Mouse (Mus musculus) CD8-positive naive resting alpha-beta T cell, adult 2 months (primary cell): ENCODE measurements around the gene Fam104a.

ENCODE experiments used
- DNase-seq, 2 experiments: peaks; one replicate each; pipeline ENCODE4 v3.0.0; 2022; ENCODE audit warnings: low read depth in 2 of 2, low spot score in 2 of 2

The Fam104a gene

GRCm38 (mm10) chr11:113705966-113706652 is 22.2 kb upstream of the Fam104a start:
- no peak for DNase-seq

GRCm38 (mm10) chr11:113703758-113704157 is 19.8 kb upstream of the Fam104a start:
- peak; percentile 63 to 67 for DNase-seq

- no peak for DNase-seq
These were observed 15.7 kb upstream of the Fam104a start for GRCm38 (mm10) chr11:113699643-113700042.

DNA sequence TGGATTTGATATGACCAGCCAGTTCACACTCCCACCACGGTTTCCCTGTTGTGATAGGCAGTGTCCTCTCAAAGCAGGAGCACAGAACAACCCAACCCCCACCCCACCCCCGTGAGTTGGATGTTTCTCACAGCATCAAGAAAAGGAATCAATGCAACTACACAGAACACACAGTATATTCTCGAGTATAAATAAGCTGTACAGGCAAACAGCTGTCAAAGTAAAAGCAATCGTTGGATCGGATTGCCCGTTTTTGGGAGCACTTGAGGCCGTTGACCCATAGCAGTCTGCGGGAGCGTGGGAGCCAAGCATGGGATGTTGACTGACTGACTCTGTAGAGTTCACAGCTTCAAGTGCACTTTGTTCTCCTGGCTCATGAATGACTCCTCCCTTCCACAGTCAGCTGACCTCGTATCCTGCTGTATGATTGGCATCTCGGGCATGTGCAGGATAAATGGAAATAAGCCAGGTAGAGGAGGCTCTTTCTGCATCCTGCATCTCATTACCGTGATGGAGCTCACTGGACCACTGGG is 14.1 kb upstream of the Fam104a start:
- DNase-seq = no peak

- no peak for DNase-seq
These were observed 13.6 kb upstream of the Fam104a start for GRCm38 (mm10) chr11:113697571-113697970.

DNA sequence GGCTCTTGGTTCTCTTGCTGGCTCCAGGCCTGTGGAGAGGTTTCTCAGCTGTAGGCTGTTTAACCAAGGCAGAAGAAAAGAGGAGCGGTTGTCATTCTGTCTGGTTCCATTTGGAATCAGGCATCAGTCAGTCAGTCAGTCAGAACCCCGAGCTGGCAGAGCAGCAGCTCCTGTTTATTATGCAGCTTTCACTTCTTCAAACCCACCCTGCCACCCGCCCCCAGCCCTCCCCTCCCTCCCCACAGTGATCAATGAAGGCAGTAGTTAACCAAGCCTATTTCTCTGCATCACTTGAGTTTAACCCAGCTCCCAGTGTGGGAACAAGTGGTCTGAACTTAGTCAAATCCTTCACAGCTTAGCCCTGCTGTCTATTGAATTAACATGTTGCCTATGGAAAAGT is 7.9 kb upstream of the Fam104a start:
- DNase-seq = no peak

- no peak for DNase-seq
These were observed 7.4 kb upstream of the Fam104a start for GRCm38 (mm10) chr11:113691318-113691717.

DNA sequence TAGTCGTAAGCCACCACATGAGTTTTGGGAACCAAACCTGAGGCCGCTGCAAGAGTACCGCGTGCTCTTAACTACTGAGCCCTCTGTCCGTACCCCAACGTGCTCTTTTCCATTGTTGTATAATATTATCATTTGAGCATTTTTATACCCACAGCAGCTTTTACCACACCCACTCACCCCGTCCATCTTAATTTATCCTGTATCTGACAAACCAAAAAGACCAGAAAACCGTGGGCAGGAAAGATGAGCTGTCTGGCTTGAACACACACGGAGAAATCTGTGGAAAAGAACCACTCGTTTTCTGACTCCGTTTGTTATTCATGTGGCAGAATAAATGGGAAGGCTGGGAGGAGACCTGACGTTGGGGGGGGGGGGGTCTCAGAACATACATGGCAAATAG is 6.6 kb upstream of the Fam104a start:
- DNase-seq = no peak

GRCm38 (mm10) chr11:113687031-113687430 is 3.1 kb upstream of the Fam104a start:
- DNase-seq = no peak

DNA sequence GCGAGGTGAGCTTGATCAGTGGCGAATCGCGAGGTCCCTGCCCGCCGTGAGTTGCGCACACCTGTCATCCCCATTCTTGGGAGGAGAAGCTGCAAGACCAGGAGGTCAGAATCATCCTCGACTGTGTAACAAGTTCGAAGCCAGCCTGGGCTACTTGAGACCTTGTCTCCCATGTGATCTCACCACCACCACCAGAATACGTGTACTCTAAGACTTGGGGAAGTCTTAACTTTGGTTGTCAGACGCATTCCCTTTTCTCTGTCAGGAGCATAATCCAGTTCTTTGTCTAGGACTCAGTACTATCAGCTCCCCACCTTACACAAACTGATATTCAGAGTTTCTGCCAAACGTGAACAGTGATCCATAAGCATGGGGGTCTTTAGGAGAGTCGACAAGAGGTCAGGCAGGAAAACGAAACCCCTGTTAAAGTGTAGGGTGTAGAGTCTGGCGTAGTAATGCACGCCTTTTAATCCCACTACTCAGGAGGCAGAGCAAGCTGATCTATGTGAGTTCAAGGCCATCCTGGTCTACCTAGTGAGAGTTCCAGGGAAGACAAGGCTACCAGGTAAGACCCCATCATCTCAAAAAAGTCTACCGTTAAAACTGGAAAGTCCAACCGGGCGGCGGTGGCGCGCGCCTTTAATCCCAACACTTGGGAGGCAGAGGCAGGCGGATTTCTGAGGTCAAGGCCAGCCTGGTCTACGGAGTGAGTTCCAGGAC is 912 bp upstream of the Fam104a start:
- no peak for DNase-seq

DNA sequence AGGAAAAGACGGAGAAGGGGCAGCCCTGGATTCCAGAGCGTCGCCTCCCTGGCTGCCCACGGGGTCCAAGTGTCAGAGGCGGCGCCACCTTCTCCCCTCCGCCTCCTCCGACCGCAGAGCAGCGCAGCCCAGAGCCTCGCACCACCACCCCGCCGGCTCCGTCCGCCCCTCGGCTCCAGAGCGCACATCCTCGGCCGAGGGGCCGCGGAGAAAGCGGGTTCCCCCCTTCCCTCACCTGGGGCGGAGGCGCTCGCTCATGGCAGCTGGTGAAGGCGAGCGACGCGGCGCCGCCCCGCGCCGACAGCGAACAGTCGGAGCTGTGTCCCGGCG is 363 bp downstream of the Fam104a start:
- DNase-seq = no peak

- DNase-seq = peak; percentile 30 to 34
These were observed 893 bp downstream of the Fam104a start for GRCm38 (mm10) chr11:113682897-113683626.

DNA sequence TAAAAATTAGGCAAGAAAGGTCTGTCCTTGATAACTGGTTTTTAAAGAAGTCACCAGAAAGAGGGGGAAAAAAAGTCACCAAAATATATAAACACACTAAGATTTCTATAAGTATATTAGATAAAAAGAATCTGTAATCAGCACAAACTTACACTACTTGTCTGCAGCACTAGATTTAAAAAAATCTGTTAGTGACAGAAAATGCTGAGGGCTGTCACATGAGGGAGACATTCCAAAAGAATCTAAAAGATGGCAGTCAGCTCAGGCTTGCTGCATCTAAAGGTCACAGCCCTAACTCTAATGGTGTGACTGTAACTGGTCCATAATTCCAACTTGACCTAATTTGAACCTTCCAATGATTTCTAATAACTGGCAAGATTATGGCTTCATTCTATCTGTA is 2.0 kb downstream of the Fam104a start:
- DNase-seq = no peak

DNA sequence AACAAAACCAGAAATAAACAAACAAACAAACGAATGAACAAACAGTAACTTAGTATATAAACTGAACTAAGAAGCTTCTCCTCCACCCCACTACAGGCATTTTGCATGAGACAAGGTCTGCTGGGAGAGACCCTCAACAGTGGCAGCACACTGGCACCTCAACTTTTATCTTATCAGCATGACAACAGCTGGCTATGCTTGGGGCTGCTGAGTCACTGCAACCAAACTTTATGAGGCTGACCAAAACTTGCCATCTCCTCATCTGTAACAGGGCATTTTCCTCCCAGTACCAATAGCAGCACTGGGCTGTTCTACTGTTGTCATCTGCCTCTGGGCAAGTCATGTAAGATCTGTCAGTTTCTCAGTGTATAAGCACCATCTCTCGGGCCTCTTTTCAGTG is 3.0 kb downstream of the Fam104a start:
- no peak for DNase-seq

DNA sequence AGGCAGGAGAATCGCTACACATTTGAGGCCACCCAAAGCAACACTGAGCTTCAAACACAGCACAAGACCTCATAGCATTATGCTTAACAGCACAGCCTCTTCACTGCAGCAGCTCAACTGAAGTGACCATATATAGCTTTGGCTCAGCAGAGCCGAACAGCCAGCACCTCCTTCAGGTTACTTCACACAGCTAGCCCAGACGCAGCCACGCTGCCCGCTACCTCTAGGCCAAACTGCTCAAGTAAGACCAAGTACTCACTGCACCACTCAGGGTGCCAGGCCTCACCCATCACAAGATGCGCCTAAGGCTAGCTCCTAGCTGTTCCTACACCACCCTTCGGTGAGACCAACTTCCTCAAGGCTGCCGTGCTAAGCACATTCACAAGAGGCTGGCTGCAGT is 5.6 kb downstream of the Fam104a start:
- no peak for DNase-seq

GRCm38 (mm10) chr11:113677378-113677777 is 6.6 kb downstream of the Fam104a start:
- no peak for DNase-seq

DNA sequence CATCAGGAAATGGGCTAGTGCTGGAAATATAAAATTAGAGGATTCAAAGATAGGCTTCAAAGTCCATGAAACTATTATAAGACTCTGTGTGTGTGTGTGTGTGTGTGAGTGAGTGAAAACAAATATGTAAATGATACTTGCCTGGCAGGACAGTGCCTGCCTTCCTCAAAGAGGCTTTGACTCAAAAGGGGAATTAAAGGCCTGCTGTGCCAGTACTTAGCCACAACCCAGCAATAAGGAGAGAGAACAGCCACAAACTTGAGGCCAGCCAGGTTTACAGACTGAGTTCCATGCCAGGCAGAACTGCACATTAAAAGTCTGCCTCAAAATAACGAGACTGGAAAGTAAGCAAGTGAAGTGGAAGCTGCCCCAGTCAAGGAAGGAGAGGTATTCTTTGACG is 7.1 kb downstream of the Fam104a start:
- no peak for DNase-seq

DNA sequence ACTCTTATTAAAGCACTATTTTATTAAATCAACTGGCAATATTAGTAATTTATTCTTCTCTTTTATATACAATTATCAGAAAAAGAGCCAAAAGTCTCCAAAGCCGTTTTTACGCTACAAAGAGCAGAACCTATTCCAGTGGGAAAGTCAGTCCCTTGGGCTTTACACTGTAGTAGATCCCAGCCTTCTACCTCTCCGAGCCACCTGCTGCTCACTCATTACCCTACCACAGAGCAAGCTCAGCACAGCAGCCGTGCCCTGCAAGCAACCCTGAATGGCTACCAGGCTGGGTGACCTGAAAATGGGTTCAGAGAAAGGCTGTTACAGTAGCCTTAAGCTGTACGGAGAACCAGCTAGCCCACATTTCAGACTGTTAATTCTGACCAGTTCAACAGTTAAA is 9.4 kb downstream of the Fam104a start:
- no peak for DNase-seq

DNA sequence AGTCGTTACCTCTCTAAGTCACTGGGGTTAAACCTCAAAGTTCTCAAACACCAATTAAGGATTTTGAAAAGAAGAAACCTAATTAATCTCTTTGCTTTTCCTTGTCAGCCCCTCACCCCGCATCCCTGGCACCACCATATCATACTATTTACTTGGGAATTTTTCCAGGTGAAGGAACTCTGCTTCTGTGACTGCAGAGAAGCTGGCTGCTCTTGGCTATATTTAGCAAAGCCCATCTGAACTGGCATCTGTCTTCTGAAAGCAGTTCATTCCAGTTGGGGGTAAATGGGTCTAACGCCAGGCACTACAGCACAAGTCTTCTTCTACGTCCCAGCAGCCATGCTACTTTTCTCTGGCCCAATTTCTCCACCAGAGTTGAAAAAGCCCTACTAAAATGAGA is 10.3 kb downstream of the Fam104a start:
- no peak for DNase-seq

GRCm38 (mm10) chr11:113669711-113670110 is 14.2 kb downstream of the Fam104a start:
- DNase-seq = no peak

GRCm38 (mm10) chr11:113668857-113669256 is 15.1 kb downstream of the Fam104a start:
- DNase-seq = no peak

DNA sequence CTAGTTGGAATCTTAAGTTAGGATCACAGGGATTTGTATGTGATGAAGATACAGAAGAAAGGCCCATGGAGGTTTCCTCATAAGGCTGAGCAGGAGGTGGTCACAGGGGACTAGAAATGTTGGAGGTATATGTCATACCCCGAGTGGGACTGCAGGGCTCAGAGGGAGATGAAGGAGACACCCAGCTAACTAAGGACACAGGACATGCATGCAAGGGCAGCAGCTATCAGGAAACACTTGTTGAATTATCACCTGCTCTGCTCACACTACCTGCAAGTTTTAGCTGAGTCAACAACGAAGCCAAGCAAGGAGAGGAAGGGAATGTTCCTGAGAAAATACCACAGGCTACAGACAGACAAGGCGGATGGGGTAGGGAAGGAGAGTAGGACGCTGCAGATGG is 16.3 kb downstream of the Fam104a start:
- DNase-seq = no peak
